In the genomic region with DNA sequence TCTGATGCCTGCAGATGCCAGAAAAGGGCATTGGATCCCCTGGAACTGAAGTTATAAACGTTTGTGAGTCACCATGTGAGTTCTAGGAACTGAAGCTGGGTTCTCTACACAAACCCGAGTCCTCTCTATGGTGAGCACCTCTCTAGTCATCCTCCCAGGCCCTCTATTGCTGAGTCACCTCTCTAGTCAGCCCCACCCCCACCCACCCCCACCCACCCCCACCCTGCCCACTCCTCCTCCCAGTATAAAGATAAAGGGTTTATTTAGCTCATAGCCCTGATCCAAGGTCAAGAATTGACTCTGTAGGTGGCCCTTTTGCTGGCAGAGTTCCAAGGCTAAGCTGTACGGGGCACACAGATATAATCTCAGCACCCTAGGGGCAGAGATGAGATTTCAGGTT, we compare ENCODE assay signal across 15 mouse cellular contexts. TPM values are rescaled to one million over a fixed set of nuclear protein-coding genes. Genes with fewer than 3 reads are reported as not detected.
DNase-seq lines count a peak whose midpoint lies in the region; ATAC-seq lines count a peak whose summit lies in the region.
"Had no signal": no experiment of that assay in that cellular context is flagged by ENCODE, and none has a peak within 500 bp of the region (broad histone marks: within the 10 kb centered on the region; RNA-seq: fewer than 3 reads in every experiment).

No protein-coding gene starts in this region.

- H3K4me1 ChIP-seq in liver, embryonic 12.5 days = peaks cover 20% of the 10 kb centered on the region
- H3K4me1 ChIP-seq in hindbrain, embryonic 10.5 days (replicated peaks) = no peaks in the 10 kb centered on the region
- no peaks in the 10 kb centered on the region for H3K4me1 ChIP-seq in midbrain, embryonic 15.5 days
- H3K4me1 ChIP-seq: forebrain, embryonic 13.5 days had no signal

- H3K9ac ChIP-seq in liver, embryonic 12.5 days = no peak overlapping the region
- H3K9ac ChIP-seq in midbrain, embryonic 15.5 days = no peak overlapping the region
- H3K9ac ChIP-seq: forebrain, embryonic 13.5 days had no signal

- ATAC-seq in liver, embryonic 12.5 days = peak; percentile 97
- no peak for ATAC-seq in midbrain, embryonic 15.5 days (replicated peaks)
- ATAC-seq: forebrain, embryonic 13.5 days had no signal

- H3K27me3 ChIP-seq in liver, embryonic 12.5 days (replicated peaks) = no peaks in the 10 kb centered on the region
- no peaks in the 10 kb centered on the region for H3K27me3 ChIP-seq in hindbrain, embryonic 10.5 days (ENCODE audit: insufficient read depth, poor library complexity, severe bottlenecking)
- H3K27me3 ChIP-seq in midbrain, embryonic 15.5 days (replicated peaks) = no peaks in the 10 kb centered on the region
- H3K27me3 ChIP-seq: forebrain, embryonic 13.5 days had no signal

- no peaks in the 10 kb centered on the region for H3K36me3 ChIP-seq in liver, embryonic 12.5 days
- H3K36me3 ChIP-seq in hindbrain, embryonic 10.5 days = no peaks in the 10 kb centered on the region
- H3K36me3 ChIP-seq in midbrain, embryonic 15.5 days (replicated peaks) = no peaks in the 10 kb centered on the region

- H3K4me3 ChIP-seq in liver, embryonic 12.5 days = no peak overlapping the region
- no peak overlapping the region for H3K4me3 ChIP-seq in hindbrain, embryonic 10.5 days
- H3K4me3 ChIP-seq in midbrain, embryonic 15.5 days = no peak overlapping the region
- H3K4me3 ChIP-seq: forebrain, embryonic 13.5 days had no signal

- peak; percentile 60 for DNase-seq in ovary, adult 18-20 months (ENCODE audit: low spot score)
- DNase-seq in ovary, postnatal 36 days (ENCODE audit: low spot score) = no peak
- DNase-seq in c-Kit-negative CD71-positive TER-119-positive erythroid progenitor cells, embryonic 14.5 days (ENCODE audit: low read depth, low spot score) = peak; percentile 36
- DNase-seq in yolk sac, embryonic 10.5 days (ENCODE audit: low spot score) = peak; percentile 44
- no peak for DNase-seq in hindbrain, embryonic 10.5 days (ENCODE audit: low spot score)
- DNase-seq in right cerebral cortex, postnatal 25 days = no peak
- DNase-seq: cerebellum, adult 9-10 months; embryo, embryonic 11 days; heart, adult 11 months; lung, adult 2 months; right cerebral cortex, postnatal 4 days; thymus, postnatal 25 days had no signal

- H3K4me2 ChIP-seq in liver, embryonic 12.5 days = peak overlapping the region; percentile 35
- no peak overlapping the region for H3K4me2 ChIP-seq in midbrain, embryonic 15.5 days
- H3K4me2 ChIP-seq: forebrain, embryonic 13.5 days had no signal

- peak overlapping the region; percentile 72 for H3K27ac ChIP-seq in liver, embryonic 12.5 days
- H3K27ac ChIP-seq in hindbrain, embryonic 10.5 days = no peak overlapping the region
- no peak overlapping the region for H3K27ac ChIP-seq in midbrain, embryonic 15.5 days
- H3K27ac ChIP-seq: forebrain, embryonic 13.5 days had no signal

- 21% methylated on average over 3 of the region's 3 CpGs for WGBS in liver, embryonic 12.5 days (ENCODE audit: insufficient replicate concordance)
- 65% methylated on average over 3 of the region's 3 CpGs for WGBS in hindbrain, embryonic 10.5 days
- 62% methylated on average over 3 of the region's 3 CpGs for WGBS in midbrain, embryonic 15.5 days

- no peaks in the 10 kb centered on the region; the same call in 1 of the 2 replicates for H3K9me3 ChIP-seq in liver, embryonic 12.5 days (replicated peaks)
- peaks cover 5% of the 10 kb centered on the region; the same call in 1 of the 2 replicates for H3K9me3 ChIP-seq in hindbrain, embryonic 10.5 days
- no peaks in the 10 kb centered on the region for H3K9me3 ChIP-seq in midbrain, embryonic 15.5 days
- H3K9me3 ChIP-seq: forebrain, embryonic 13.5 days had no signal

RNA-seq across cellular contexts. Expression of a gene that starts 27.2 kb away (rescaled TPM):
- polyA plus RNA-seq in liver, embryonic 12.5 days (2016; fragmentation: Nextera tagmentation; extraction: Ambion mirVana) = 0.05 TPM in 1 of 2 replicates, not detected in the other
- 0.31 and 0.72 TPM in 2 replicates for polyA plus RNA-seq in hindbrain, embryonic 10.5 days (2016; fragmentation: Nextera tagmentation; extraction: Ambion mirVana)
- 2.1 and 2.6 TPM in 2 replicates for polyA plus RNA-seq in midbrain, embryonic 15.5 days (2015; fragmentation: Nextera tagmentation; extraction: Ambion mirVana)

RNA-seq across cellular contexts. Expression of a gene that starts 59.5 kb away (rescaled TPM):
- polyA plus RNA-seq in liver, embryonic 12.5 days (2016; fragmentation: Nextera tagmentation; extraction: Ambion mirVana) = 9.0 and 9.4 TPM in 2 replicates
- 7.3 and 9.9 TPM in 2 replicates for polyA plus RNA-seq in hindbrain, embryonic 10.5 days (2016; fragmentation: Nextera tagmentation; extraction: Ambion mirVana)
- polyA plus RNA-seq in midbrain, embryonic 15.5 days (2015; fragmentation: Nextera tagmentation; extraction: Ambion mirVana) = 3.3 and 3.5 TPM in 2 replicates

Comparison
In these comparisons a context has a peak if more than half of its experiments do, and no peak if none do; other contexts are left out.
1. DNase-seq: peak in ovary, adult 18-20 months (single experiment), c-Kit-negative CD71-positive TER-119-positive erythroid progenitor cells, embryonic 14.5 days (single experiment) and yolk sac, embryonic 10.5 days (single experiment); none in ovary, postnatal 36 days (single experiment), hindbrain, embryonic 10.5 days (single experiment) and right cerebral cortex, postnatal 25 days (single experiment).